ENCODE assay signal across 13 mouse cellular contexts in genomic region chr13:24415506-24416206, GRCm38 (mm10).
A peak's percentile ranks its signal among the peaks of the same experiment; 100 is the strongest.
DNase-seq lines count a peak whose midpoint lies in the region; ATAC-seq and TF ChIP-seq lines count a peak whose summit lies in the region.
"Had no signal": no experiment of that assay in that cellular context is flagged by ENCODE, and none has a peak within 500 bp of the region (broad histone marks: within the 10 kb centered on the region; RNA-seq: fewer than 3 reads in every experiment).

No protein-coding gene starts in this region.

- no peak for TF ChIP-seq CTCF in kidney, adult 2 months (conservative IDR thresholded peaks at IDR 0.05; ENCODE audit: insufficient read depth, insufficient read length, low read depth, low read length)
- no peak for TF ChIP-seq CTCF in liver, postnatal 0 days (IDR thresholded peaks at IDR 0.05; ENCODE audit: low read depth)

- TF ChIP-seq EP300 in liver, postnatal 0 days (IDR thresholded peaks at IDR 0.05; ENCODE audit: low read depth): no peak

- peak; percentile 59 for DNase-seq in kidney, adult 2 months
- DNase-seq in liver, postnatal 0 days: peak; percentile 41
- DNase-seq in thymus, postnatal 10 days (ENCODE audit: low spot score in 2 of 2): peak; percentile 66 to 72
- DNase-seq in testis, postnatal 14 days (ENCODE audit: low spot score): no peak
- no peak for DNase-seq in left cerebral cortex, adult 9 months (ENCODE audit: low spot score in 2 of 2)

- no peak for TF ChIP-seq POLR2A in kidney, adult 2 months (IDR thresholded peaks at IDR 0.05; ENCODE audit: low read depth, low read length)

- no peaks in the 10 kb centered on the region for H3K4me1 ChIP-seq in kidney, adult 2 months (ENCODE audit: control insufficient read depth, insufficient read depth, low read length)
- no peaks in the 10 kb centered on the region for H3K4me1 ChIP-seq in kidney, embryonic 14.5 days (ENCODE audit: control insufficient read depth, insufficient read depth, low read length)
- peaks cover 35% of the 10 kb centered on the region for H3K4me1 ChIP-seq in liver, postnatal 0 days (ENCODE audit: insufficient read depth)
- H3K4me1 ChIP-seq in forebrain, embryonic 16.5 days (replicated peaks; ENCODE audit: control insufficient read depth, insufficient read depth, low read length): no peaks in the 10 kb centered on the region; the same call in 1 of the 2 replicates
- H3K4me1 ChIP-seq: forebrain, embryonic 12.5 days; limb, embryonic 10.5 days had no signal

- H3K9ac ChIP-seq in kidney, embryonic 14.5 days (ENCODE audit: low read depth, low read length): no peak overlapping the region
- H3K9ac ChIP-seq in liver, postnatal 0 days (replicated peaks): no peak overlapping the region
- H3K9ac ChIP-seq in forebrain, embryonic 16.5 days (replicated peaks; ENCODE audit: low read depth, low read length): no peak overlapping the region
- H3K9ac ChIP-seq: forebrain, embryonic 12.5 days; heart, embryonic 13.5 days had no signal

- H3K9me3 ChIP-seq in kidney, embryonic 14.5 days (ENCODE audit: control insufficient read depth, low read length): no peaks in the 10 kb centered on the region
- H3K9me3 ChIP-seq in liver, postnatal 0 days (ENCODE audit: low read length): no peaks in the 10 kb centered on the region
- no peaks in the 10 kb centered on the region for H3K9me3 ChIP-seq in forebrain, embryonic 16.5 days (ENCODE audit: control insufficient read depth, low read length)
- H3K9me3 ChIP-seq: forebrain, embryonic 12.5 days; G1E; heart, embryonic 13.5 days; limb, embryonic 10.5 days had no signal

- ATAC-seq in kidney, embryonic 14.5 days (ENCODE audit: low FRiP score, low TSS enrichment): no peak
- ATAC-seq in activated CD4-positive, CD25-positive, alpha-beta regulatory T cell, adult 4 months: peak; percentile 64
- no peak for ATAC-seq in liver, postnatal 0 days
- no peak for ATAC-seq in forebrain, embryonic 16.5 days

- H3K36me3 ChIP-seq in kidney, adult 2 months (ENCODE audit: control insufficient read depth, insufficient read depth, low read length): no peaks in the 10 kb centered on the region
- no peaks in the 10 kb centered on the region for H3K36me3 ChIP-seq in kidney, embryonic 14.5 days (ENCODE audit: control insufficient read depth, insufficient read depth, low read length)
- H3K36me3 ChIP-seq in liver, postnatal 0 days (replicated peaks; ENCODE audit: insufficient read depth, low read length): peaks cover 3% of the 10 kb centered on the region; the same call in 1 of the 2 replicates
- H3K36me3 ChIP-seq in forebrain, embryonic 16.5 days (ENCODE audit: control insufficient read depth, insufficient read depth): no peaks in the 10 kb centered on the region
- H3K36me3 ChIP-seq: forebrain, embryonic 12.5 days; G1E; heart, embryonic 13.5 days; limb, embryonic 10.5 days had no signal

- H3K4me3 ChIP-seq in kidney, adult 2 months (ENCODE audit: insufficient read depth, low read depth, low read length): no peak overlapping the region
- H3K4me3 ChIP-seq in kidney, embryonic 14.5 days (ENCODE audit: low read length): no peak overlapping the region
- H3K4me3 ChIP-seq in liver, postnatal 0 days (ENCODE audit: low read depth, low read length): no peak overlapping the region
- no peak overlapping the region for H3K4me3 ChIP-seq in forebrain, embryonic 16.5 days (replicated peaks; ENCODE audit: low read length)
- H3K4me3 ChIP-seq: forebrain, embryonic 12.5 days; heart, embryonic 13.5 days; limb, embryonic 10.5 days had no signal

- H3K27ac ChIP-seq in kidney, adult 2 months (ENCODE audit: insufficient read depth, low read depth, low read length): peak overlapping the region; percentile 50; the same call in 1 of the 2 replicates
- no peak overlapping the region for H3K27ac ChIP-seq in kidney, embryonic 14.5 days (ENCODE audit: low read depth, low read length)
- H3K27ac ChIP-seq in liver, postnatal 0 days (ENCODE audit: low read depth): peak overlapping the region; percentile 17
- H3K27ac ChIP-seq in forebrain, embryonic 16.5 days (ENCODE audit: low read length): no peak overlapping the region
- H3K27ac ChIP-seq: forebrain, embryonic 12.5 days; heart, embryonic 13.5 days; limb, embryonic 10.5 days had no signal

- no peak overlapping the region for H3K4me2 ChIP-seq in kidney, embryonic 14.5 days (replicated peaks; ENCODE audit: low read depth, low read length)
- H3K4me2 ChIP-seq in liver, postnatal 0 days (ENCODE audit: low read depth, low read length): peak overlapping the region; percentile 6; the same call in 1 of the 2 replicates
- no peak overlapping the region for H3K4me2 ChIP-seq in forebrain, embryonic 16.5 days (ENCODE audit: low read length)
- H3K4me2 ChIP-seq: forebrain, embryonic 12.5 days; heart, embryonic 13.5 days; midbrain, embryonic 11.5 days had no signal

- H3K27me3 ChIP-seq in kidney, adult 2 months (replicated peaks; ENCODE audit: control insufficient read depth, insufficient read depth, low read length): no peaks in the 10 kb centered on the region
- H3K27me3 ChIP-seq in kidney, embryonic 14.5 days (ENCODE audit: control insufficient read depth, insufficient read depth, low read length): no peaks in the 10 kb centered on the region
- no peaks in the 10 kb centered on the region for H3K27me3 ChIP-seq in liver, postnatal 0 days (ENCODE audit: insufficient read depth, low read length)
- H3K27me3 ChIP-seq in forebrain, embryonic 16.5 days (replicated peaks; ENCODE audit: control insufficient read depth, insufficient read depth, low read length): no peaks in the 10 kb centered on the region
- H3K27me3 ChIP-seq: forebrain, embryonic 12.5 days; heart, embryonic 13.5 days had no signal

- WGBS in kidney, adult 2 months: 69% methylated on average over 13 of the region's 13 CpGs
- 69% methylated on average over 13 of the region's 13 CpGs for WGBS in kidney, embryonic 14.5 days
- 48% methylated on average over 13 of the region's 13 CpGs for WGBS in liver, postnatal 0 days (ENCODE audit: insufficient replicate concordance)
- 88% methylated on average over 13 of the region's 13 CpGs for WGBS in forebrain, embryonic 16.5 days

Comparison
In these comparisons a context has a peak if more than half of its experiments do, and no peak if none do; other contexts are left out.
1. H3K27ac ChIP-seq: peak in kidney, adult 2 months (single experiment) and liver, postnatal 0 days (single experiment); none in kidney, embryonic 14.5 days (single experiment) and forebrain, embryonic 16.5 days (single experiment).
2. DNase-seq: peak in kidney, adult 2 months (single experiment), liver, postnatal 0 days (single experiment) and thymus, postnatal 10 days (2 of 2); none in testis, postnatal 14 days (single experiment) and left cerebral cortex, adult 9 months (0 of 2).